Mouse (Mus musculus) intestine, postnatal 0 days (tissue): ENCODE results near the gene Trip6. TPM values are rescaled to one million over a fixed set of nuclear protein-coding genes. Genes with fewer than 3 reads are reported as not detected.

ENCODE experiments used
- ATAC-seq: fragments of 200-750 bp; cut with Nextera tagmentation; 2 replicates; pipeline ENCODE4 v1.8.0; 2017; ENCODE audit warnings: mild to moderate bottlenecking, moderate TSS enrichment, moderate library complexity
- H3K27ac ChIP-seq: fragments of 300-500 bp; sonication (generic); 2 replicates; pipeline ENCODE4 v1.5.1; 2014; ENCODE audit warnings: mild to moderate bottlenecking, low read depth, low read length, moderate library complexity
- H3K27me3 ChIP-seq: fragments of 300-500 bp; sonication (generic); replicated peaks from 2 replicates; pipeline ENCODE4 v1.6.1; 2014; ENCODE audit warnings: low read length, mixed read lengths; ENCODE audit not compliant: control insufficient read depth, insufficient read depth
- H3K36me3 ChIP-seq: fragments of 300-500 bp; sonication (generic); 2 replicates; pipeline ENCODE4 v1.6.1; 2014; ENCODE audit warnings: mild to moderate bottlenecking, moderate library complexity; ENCODE audit not compliant: control insufficient read depth, insufficient read depth
- H3K4me1 ChIP-seq: fragments of 300-500 bp; sonication (generic); replicated peaks from 2 replicates; pipeline ENCODE4 v1.6.1; 2014; ENCODE audit warnings: antibody characterized with exemption, low read length, mixed read lengths; ENCODE audit not compliant: control insufficient read depth, insufficient read depth
- H3K4me2 ChIP-seq: fragments of 300-500 bp; sonication (generic); replicated peaks from 2 replicates; pipeline ENCODE4 v1.6.1; 2014; ENCODE audit warnings: low read depth, mild to moderate bottlenecking, moderate library complexity
- H3K4me3 ChIP-seq: fragments of 300-500 bp; sonication (generic); 2 replicates; pipeline ENCODE4 v1.5.1; 2014; ENCODE audit warnings: low read depth, low read length
- H3K9ac ChIP-seq: fragments of 300-500 bp; sonication (generic); 2 replicates; pipeline ENCODE4 v1.6.1; 2014; ENCODE audit warnings: mild to moderate bottlenecking, low read depth, low read length
- H3K9me3 ChIP-seq: fragments of 300-500 bp; sonication (generic); 2 replicates; pipeline ENCODE4 v1.6.1; 2016; ENCODE audit warnings: mixed run types; ENCODE audit not compliant: control insufficient read depth
- CTCF ChIP-seq: sonication (generic); IDR thresholded peaks from 2 replicates; pipeline ENCODE4 v1.5.1; 2016; ENCODE audit warnings: low read depth, mild to moderate bottlenecking, control low read depth, antibody characterized with exemption, moderate library complexity
- WGBS: fragments of 180-500 bp; shearing (Covaris S2); extraction: QIAGEN DNeasy Blood & Tissue Kit; methylation state at CpG from one replicate; pipeline ENCODE4 v1.1.7; 2014; 5-methylcytosine and 5-hydroxymethylcytosine counted together
- polyA plus RNA-seq: library from polyadenylated mRNA; unstranded; fragments of >200 nt; fragmentation: Nextera tagmentation; extraction: Ambion mirVana; gene quantifications from 2 replicates; pipeline ENCODE4 v1.2.1, GENCODE M21; 2015

The Trip6 gene
- polyA plus RNA-seq = 23.8 and 24.8 TPM in 2 replicates

- H3K4me1 ChIP-seq = peaks cover 28% of the 10 kb centered on the region
- 19% methylated on average over 30 of the region's 30 CpGs for WGBS
These were observed at the start of gene Trip6 for GRCm38 (mm10) chr5:137314193-137315083. TSS of gene Trip6 (minus strand) at chr5:137314404.

GRCm38 (mm10) chr5:137358382-137358781, 44.2 kb upstream of the Trip6 start:
- Histone ChIP-seq H3K4me2 (no peak overlapping the region), H3K4me3 (no peak overlapping the region), H3K27ac (no peak overlapping the region), H3K4me1 (no peaks in the 10 kb centered on the region), H3K9ac (no peak overlapping the region), H3K9me3 (no peaks in the 10 kb centered on the region), H3K27me3 (no peaks in the 10 kb centered on the region), H3K36me3 (peaks cover 86% of the 10 kb centered on the region)
- ATAC-seq = no peak
- 35% methylated on average over 7 of the region's 7 CpGs for WGBS
- peak; percentile 50 for TF ChIP-seq CTCF

More at GRCm38 (mm10) chr5:137314193-137315083, at the start of gene Trip6:
- Histone ChIP-seq H3K4me2 (peak within 1 kb of the TSS; percentile 86), H3K4me3 (peak within 1 kb of the TSS; percentile 61), H3K27me3 (no peaks in the 10 kb centered on the region), H3K9me3 (no peaks in the 10 kb centered on the region), H3K27ac (peak within 1 kb of the TSS; percentile 89), H3K9ac (peak within 1 kb of the TSS; percentile 75), H3K36me3 (peaks cover 14% of the 10 kb centered on the region)
- peak; percentile 53 for TF ChIP-seq CTCF
- ATAC-seq = peak; percentile 65

GRCm38 (mm10) chr5:137354091-137354490, 39.9 kb upstream of the Trip6 start:
- Histone ChIP-seq H3K4me3 (no peak overlapping the region), H3K4me1 (peaks cover 2% of the 10 kb centered on the region; the same call in 1 of the 2 replicates), H3K36me3 (peaks cover 45% of the 10 kb centered on the region), H3K4me2 (0 out of 2 replicates have a peak overlapping the region, but pooled peaks have one; percentile 3), H3K27ac (no peak overlapping the region), H3K9me3 (no peaks in the 10 kb centered on the region), H3K27me3 (no peaks in the 10 kb centered on the region), H3K9ac (no peak overlapping the region)
- no peak for ATAC-seq
- no peak for TF ChIP-seq CTCF
- WGBS = 74% methylated on average over 17 of the region's 17 CpGs

GRCm38 (mm10) chr5:137352011-137352975, 38.1 kb upstream of the Trip6 start:
- no peaks in the 10 kb centered on the region for H3K9me3 ChIP-seq
- TF ChIP-seq CTCF = 0 out of 2 replicates have a peak, but pooled peaks have one; percentile 4
- H3K9ac ChIP-seq = 0 out of 2 replicates have a peak overlapping the region, but pooled peaks have one; percentile 87
- no peaks in the 10 kb centered on the region for H3K27me3 ChIP-seq
- 15% methylated on average over 16 of the region's 16 CpGs for WGBS
- peak overlapping the region; percentile 81 for H3K4me3 ChIP-seq
- H3K27ac ChIP-seq = peak overlapping the region; percentile 89; the same call in 1 of the 2 replicates
- peaks cover 7% of the 10 kb centered on the region; the same call in 1 of the 2 replicates for H3K4me1 ChIP-seq
- H3K4me2 ChIP-seq = peak overlapping the region; percentile 91
- peaks cover 28% of the 10 kb centered on the region for H3K36me3 ChIP-seq
- ATAC-seq = no peak

GRCm38 (mm10) chr5:137351394-137351793, 37.2 kb upstream of the Trip6 start:
- Histone ChIP-seq H3K4me3 (peak overlapping the region; percentile 81), H3K27ac (0 out of 2 replicates have a peak overlapping the region, but pooled peaks have one; percentile 89), H3K4me1 (peaks cover 7% of the 10 kb centered on the region; the same call in 1 of the 2 replicates), H3K36me3 (peaks cover 22% of the 10 kb centered on the region), H3K4me2 (peak overlapping the region; percentile 91), H3K9ac (peak overlapping the region; percentile 87), H3K27me3 (no peaks in the 10 kb centered on the region), H3K9me3 (no peaks in the 10 kb centered on the region)
- no peak for TF ChIP-seq CTCF
- no peak for ATAC-seq
- 8% methylated on average over 4 of the region's 4 CpGs for WGBS
